23 mouse cellular contexts compared by ENCODE assay signal in the genomic region with DNA sequence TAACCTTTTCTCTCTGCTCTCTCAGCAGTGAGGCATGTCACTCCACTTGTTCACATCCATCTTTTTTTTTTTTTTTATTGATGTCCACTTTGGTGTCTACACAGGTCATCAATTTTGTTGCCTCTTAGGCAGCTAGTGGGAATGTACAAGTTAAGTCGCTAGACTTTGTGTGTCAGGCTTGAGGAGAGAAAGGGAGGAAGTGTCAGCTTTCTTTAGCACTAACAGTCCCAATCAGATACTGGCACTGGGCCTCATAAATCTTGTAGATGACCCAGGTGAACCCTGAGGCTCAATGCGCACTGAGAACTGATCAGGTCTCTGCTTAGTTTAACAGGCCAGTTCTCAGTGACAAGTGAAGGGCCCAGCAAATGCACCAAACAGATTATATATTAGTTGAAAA.
DNase-seq lines count a peak whose midpoint lies in the region; ATAC-seq and TF ChIP-seq lines count a peak whose summit lies in the region.
"Had no signal": no experiment of that assay in that cellular context is flagged by ENCODE, and none has a peak within 500 bp of the region (broad histone marks: within the 10 kb centered on the region; RNA-seq: fewer than 3 reads in every experiment).

No protein-coding gene starts in this region.

- TF ChIP-seq CTCF in kidney, postnatal 0 days (IDR thresholded peaks at IDR 0.05; ENCODE audit: low read depth), result no peak

- H3K4me2 ChIP-seq in kidney, postnatal 0 days (ENCODE audit: low read length), result no peak overlapping the region
- no peak overlapping the region for H3K4me2 ChIP-seq in neural tube, embryonic 12.5 days (replicated peaks)
- H3K4me2 ChIP-seq: embryonic facial prominence, embryonic 13.5 days; forebrain, embryonic 13.5 days; heart, embryonic 13.5 days; hindbrain, embryonic 12.5 days; lung, embryonic 14.5 days had no signal

- ATAC-seq in kidney, postnatal 0 days (replicated peaks; ENCODE audit: low FRiP score, low read depth), result peak; percentile 82
- ATAC-seq in neural tube, embryonic 12.5 days (ENCODE audit: low FRiP score, low read depth), result peak; percentile 22; the same call in 1 of the 2 replicates
- ATAC-seq: forebrain, embryonic 13.5 days had no signal

- WGBS in kidney, postnatal 0 days, result 21% methylated on average over 2 of the region's 2 CpGs
- 6% methylated on average over 2 of the region's 2 CpGs for WGBS in neural tube, embryonic 12.5 days

- H3K27ac ChIP-seq in kidney, postnatal 0 days, result no peak overlapping the region
- H3K27ac ChIP-seq in neural tube, embryonic 12.5 days, result no peak overlapping the region
- H3K27ac ChIP-seq: embryonic facial prominence, embryonic 13.5 days; forebrain, embryonic 13.5 days; heart, embryonic 13.5 days; hindbrain, embryonic 12.5 days; liver, embryonic 14.5 days; stomach, postnatal 0 days had no signal

- no peaks in the 10 kb centered on the region for H3K36me3 ChIP-seq in kidney, postnatal 0 days (ENCODE audit: insufficient read depth, low read length)
- H3K36me3 ChIP-seq in neural tube, embryonic 12.5 days, result no peaks in the 10 kb centered on the region
- H3K36me3 ChIP-seq: embryonic facial prominence, embryonic 13.5 days; heart, embryonic 13.5 days; hindbrain, embryonic 12.5 days had no signal

- H3K27me3 ChIP-seq in kidney, postnatal 0 days (ENCODE audit: insufficient read depth, low read length), result no peaks in the 10 kb centered on the region
- H3K27me3 ChIP-seq in neural tube, embryonic 12.5 days (replicated peaks), result no peaks in the 10 kb centered on the region
- H3K27me3 ChIP-seq: embryonic facial prominence, embryonic 13.5 days; forebrain, embryonic 13.5 days; heart, embryonic 13.5 days; hindbrain, embryonic 12.5 days; megakaryocyte, embryonic 14.5 days had no signal

- H3K9me3 ChIP-seq in kidney, postnatal 0 days (replicated peaks; ENCODE audit: low read length), result no peaks in the 10 kb centered on the region
- no peaks in the 10 kb centered on the region for H3K9me3 ChIP-seq in neural tube, embryonic 12.5 days
- H3K9me3 ChIP-seq: embryonic facial prominence, embryonic 13.5 days; forebrain, embryonic 13.5 days; heart, embryonic 13.5 days; hindbrain, embryonic 12.5 days had no signal

- no peaks in the 10 kb centered on the region for H3K4me1 ChIP-seq in kidney, postnatal 0 days (replicated peaks; ENCODE audit: insufficient read depth, low read length)
- peaks cover 6% of the 10 kb centered on the region; the same call in 1 of the 2 replicates for H3K4me1 ChIP-seq in neural tube, embryonic 12.5 days
- H3K4me1 ChIP-seq: embryonic facial prominence, embryonic 13.5 days; heart, embryonic 13.5 days; hindbrain, embryonic 12.5 days; megakaryocyte, embryonic 14.5 days had no signal

- peak; percentile 17 for DNase-seq in adrenal gland, adult 2 months
- DNase-seq in adrenal gland, postnatal 4 days (ENCODE audit: low spot score in 2 of 2), result no peak
- peak; percentile 69 for DNase-seq in kidney, postnatal 0 days (ENCODE audit: low spot score)
- DNase-seq in kidney, postnatal 10 days, result no peak
- DNase-seq in hindlimb bud, embryonic 11.5 days (ENCODE audit: extremely low spot score, low read depth, low spot score), result peak; percentile 52
- DNase-seq in T-cell, adult 2 months (ENCODE audit: low spot score), result no peak
- no peak for DNase-seq in lung, postnatal 14 days
- DNase-seq: adrenal gland, postnatal 14 days; cerebellum, adult 9-10 months; gastrocnemius, postnatal 14 days; heart, adult 18-20 months; heart, postnatal 14 days; lung, embryonic 14.5 days; lung, postnatal 36 days; midbrain, embryonic 14.5 days had no signal

- no peak overlapping the region for H3K4me3 ChIP-seq in kidney, postnatal 0 days (replicated peaks; ENCODE audit: low read depth, low read length)
- H3K4me3 ChIP-seq in neural tube, embryonic 12.5 days, result no peak overlapping the region
- H3K4me3 ChIP-seq: embryonic facial prominence, embryonic 13.5 days; forebrain, embryonic 13.5 days; heart, embryonic 13.5 days; hindbrain, embryonic 12.5 days; megakaryocyte, embryonic 14.5 days had no signal

- no peak overlapping the region for H3K9ac ChIP-seq in kidney, postnatal 0 days (ENCODE audit: low read depth, low read length)
- H3K9ac ChIP-seq in neural tube, embryonic 12.5 days, result no peak overlapping the region
- H3K9ac ChIP-seq: embryonic facial prominence, embryonic 13.5 days; forebrain, embryonic 13.5 days; heart, embryonic 13.5 days; hindbrain, embryonic 12.5 days; liver, embryonic 14.5 days; lung, embryonic 14.5 days had no signal

Comparison
In these comparisons a context has a peak if more than half of its experiments do, and no peak if none do; other contexts are left out.
1. DNase-seq: peak in adrenal gland, adult 2 months (single experiment), kidney, postnatal 0 days (single experiment) and hindlimb bud, embryonic 11.5 days (single experiment); none in adrenal gland, postnatal 4 days (0 of 2), kidney, postnatal 10 days (single experiment), T-cell, adult 2 months (single experiment) and lung, postnatal 14 days (single experiment).